Mouse (Mus musculus) hindbrain, embryonic 14.5 days (tissue): ENCODE data around the gene Dgkb. TPM values are rescaled to one million over a fixed set of nuclear protein-coding genes. Genes with fewer than 3 reads are reported as not detected.
A peak's percentile ranks its signal among the peaks of the same experiment; 100 is the strongest.

ENCODE experiments used
- ATAC-seq: fragments of 200-750 bp; cut with Nextera tagmentation; 2 replicates; pipeline ENCODE4 v1.8.0; 2017; ENCODE audit warnings: moderate number of reproducible peaks, mild to moderate bottlenecking, moderate TSS enrichment, moderate library complexity; ENCODE audit not compliant: low FRiP score
- DNase-seq: peaks from one replicate; pipeline ENCODE4 v3.0.0-alpha.2; 2015; ENCODE audit warnings: low spot score
- H3K27ac ChIP-seq: fragments of 300-500 bp; sonication (generic); 2 replicates; pipeline ENCODE4 v1.5.1; 2014; ENCODE audit warnings: mild to moderate bottlenecking, moderate library complexity
- H3K27me3 ChIP-seq: fragments of 300-500 bp; sonication (generic); 2 replicates; pipeline ENCODE4 v1.6.1; 2014; ENCODE audit warnings: mild to moderate bottlenecking, low read length, mixed read lengths; ENCODE audit not compliant: control insufficient read depth, insufficient read depth
- H3K36me3 ChIP-seq: fragments of 300-500 bp; sonication (generic); replicated peaks from 2 replicates; pipeline ENCODE4 v1.6.1; 2014; ENCODE audit not compliant: control insufficient read depth, insufficient read depth
- H3K4me1 ChIP-seq: fragments of 300-500 bp; sonication (generic); replicated peaks from 2 replicates; pipeline ENCODE4 v1.6.1; 2014; ENCODE audit warnings: antibody characterized with exemption, low read length, mixed read lengths; ENCODE audit not compliant: control insufficient read depth, insufficient read depth
- H3K4me2 ChIP-seq: fragments of 300-500 bp; sonication (generic); replicated peaks from 2 replicates; pipeline ENCODE4 v1.6.1; 2014; ENCODE audit warnings: mild to moderate bottlenecking, moderate library complexity
- H3K4me3 ChIP-seq: fragments of 300-500 bp; sonication (generic); replicated peaks from 2 replicates; pipeline ENCODE4 v1.5.1; 2014; ENCODE audit warnings: mild to moderate bottlenecking, low read length
- H3K9ac ChIP-seq: fragments of 300-500 bp; sonication (generic); 2 replicates; pipeline ENCODE4 v1.6.1; 2014
- H3K9me3 ChIP-seq: fragments of 300-500 bp; sonication (generic); 2 replicates; pipeline ENCODE4 v1.6.1; 2016; ENCODE audit warnings: low read length; ENCODE audit not compliant: control insufficient read depth
- WGBS: fragments of 180-500 bp; shearing (Covaris S2); extraction: QIAGEN DNeasy Blood & Tissue Kit; methylation state at CpG from one replicate; pipeline ENCODE4 v1.1.7; 2014; 5-methylcytosine and 5-hydroxymethylcytosine counted together
- polyA plus RNA-seq: library from polyadenylated mRNA; unstranded; fragments of >200 nt; fragmentation: Nextera tagmentation; extraction: Ambion mirVana; gene quantifications from 2 replicates; pipeline ENCODE4 v1.2.1, GENCODE M21; 2014

Dgkb gene
- polyA plus RNA-seq, 1 experiment from 2014 or later = 7.5 TPM

- Histone ChIP-seq H3K27me3 (no peaks in the 10 kb centered on the region; the same call in 1 of the 2 replicates), H3K4me1 (no peaks in the 10 kb centered on the region), H3K4me3 (no peak overlapping the region), H3K36me3 (no peaks in the 10 kb centered on the region), H3K9me3 (no peaks in the 10 kb centered on the region), H3K9ac (no peak overlapping the region), H3K4me2 (no peak overlapping the region), H3K27ac (no peak overlapping the region)
- DNase-seq (no peak), ATAC-seq (no peak)
- 91% methylated on average over 2 of the region's 2 CpGs for whole genome bisulfite sequencing
Measured at GRCm38 (mm10) chr12:38387654-38388053, 570.1 kb downstream of the Dgkb start.

- 89% methylated on average over 5 of the region's 5 CpGs for WGBS
- no peak overlapping the region for H3K27ac ChIP-seq
- DNase-seq = no peak
- H3K9me3 ChIP-seq = no peaks in the 10 kb centered on the region
- no peaks in the 10 kb centered on the region; the same call in 1 of the 2 replicates for H3K27me3 ChIP-seq
- no peaks in the 10 kb centered on the region for H3K4me1 ChIP-seq
- H3K4me2 ChIP-seq = no peak overlapping the region
- no peak overlapping the region for H3K4me3 ChIP-seq
- no peak overlapping the region for H3K9ac ChIP-seq
- no peaks in the 10 kb centered on the region for H3K36me3 ChIP-seq
- no peak for ATAC-seq
Measured at GRCm38 (mm10) chr12:38388243-38388642, 570.7 kb downstream of the Dgkb start.

- H3K4me1 ChIP-seq = no peaks in the 10 kb centered on the region
- H3K9ac ChIP-seq = no peak overlapping the region
- ATAC-seq = no peak
- H3K27ac ChIP-seq = no peak overlapping the region
- no peaks in the 10 kb centered on the region for H3K27me3 ChIP-seq
- no peaks in the 10 kb centered on the region for H3K36me3 ChIP-seq
- H3K9me3 ChIP-seq = no peaks in the 10 kb centered on the region
- 48% methylated on average over 14 of the region's 14 CpGs for WGBS
- H3K4me3 ChIP-seq = no peak overlapping the region
- DNase-seq = no peak
- no peak overlapping the region for H3K4me2 ChIP-seq
Measured at GRCm38 (mm10) chr12:38397754-38398312, 580.3 kb downstream of the Dgkb start.

GRCm38 (mm10) chr12:38400089-38400488, 582.6 kb downstream of the Dgkb start:
- ATAC-seq (no peak), DNase-seq (no peak)
- Histone ChIP-seq H3K9ac (no peak overlapping the region), H3K4me2 (no peak overlapping the region), H3K9me3 (no peaks in the 10 kb centered on the region), H3K4me3 (no peak overlapping the region), H3K27me3 (no peaks in the 10 kb centered on the region), H3K36me3 (no peaks in the 10 kb centered on the region), H3K27ac (no peak overlapping the region), H3K4me1 (no peaks in the 10 kb centered on the region)
- 83% methylated on average over 4 of the region's 4 CpGs for WGBS

GRCm38 (mm10) chr12:38435364-38436130, 618.0 kb downstream of the Dgkb start:
- WGBS = 20% methylated on average over 10 of the region's 10 CpGs
- H3K27ac ChIP-seq = no peak overlapping the region; the same call in 1 of the 2 replicates
- H3K36me3 ChIP-seq = no peaks in the 10 kb centered on the region
- H3K4me1 ChIP-seq = no peaks in the 10 kb centered on the region; the same call in 1 of the 2 replicates
- no peak overlapping the region for H3K9ac ChIP-seq
- no peaks in the 10 kb centered on the region for H3K9me3 ChIP-seq
- ATAC-seq (peak; percentile 83), DNase-seq (peak; percentile 36)
- no peak overlapping the region for H3K4me3 ChIP-seq
- H3K27me3 ChIP-seq = no peaks in the 10 kb centered on the region
- H3K4me2 ChIP-seq = no peak overlapping the region

GRCm38 (mm10) chr12:38436131-38436436, 618.6 kb downstream of the Dgkb start:
- ATAC-seq = peak; percentile 87

GRCm38 (mm10) chr12:38450323-38451087, 633.0 kb downstream of the Dgkb start:
- no peak overlapping the region for H3K27ac ChIP-seq
- no peak overlapping the region for H3K4me3 ChIP-seq
- no peaks in the 10 kb centered on the region for H3K27me3 ChIP-seq
- WGBS = 26% methylated on average over 7 of the region's 7 CpGs
- peak; percentile 57 for DNase-seq
- H3K36me3 ChIP-seq = no peaks in the 10 kb centered on the region
- 0 out of 2 replicates have a peak, but pooled peaks cover 5% of the 10 kb centered on the region for H3K4me1 ChIP-seq
- no peak overlapping the region for H3K9ac ChIP-seq
- H3K9me3 ChIP-seq = no peaks in the 10 kb centered on the region
- no peak overlapping the region for H3K4me2 ChIP-seq
- peak; percentile 56; the same call in 1 of the 2 replicates for ATAC-seq

More at GRCm38 (mm10) chr12:38436131-38436436, 618.6 kb downstream of the Dgkb start:
- H3K27ac ChIP-seq = no peak overlapping the region
- H3K4me2 ChIP-seq = no peak overlapping the region
- H3K9me3 ChIP-seq = no peaks in the 10 kb centered on the region
- no peak overlapping the region for H3K4me3 ChIP-seq
- 15% methylated on average over 1 of the region's 1 CpGs for WGBS
- no peaks in the 10 kb centered on the region for H3K27me3 ChIP-seq
- H3K9ac ChIP-seq = no peak overlapping the region
- no peaks in the 10 kb centered on the region for H3K36me3 ChIP-seq
- H3K4me1 ChIP-seq = no peaks in the 10 kb centered on the region; the same call in 1 of the 2 replicates
- no peak for DNase-seq

- Histone ChIP-seq H3K4me1 (0 out of 2 replicates have a peak, but pooled peaks cover 5% of the 10 kb centered on the region), H3K27me3 (no peaks in the 10 kb centered on the region), H3K9me3 (no peaks in the 10 kb centered on the region), H3K4me2 (no peak overlapping the region), H3K36me3 (no peaks in the 10 kb centered on the region), H3K4me3 (no peak overlapping the region), H3K27ac (no peak overlapping the region), H3K9ac (no peak overlapping the region)
- ATAC-seq (0 out of 2 replicates have a peak, but pooled peaks have one; percentile 49), DNase-seq (no peak)
- 33% methylated on average over 3 of the region's 3 CpGs for WGBS
Measured at GRCm38 (mm10) chr12:38451677-38452076, 634.2 kb downstream of the Dgkb start.

- no peak for ATAC-seq
- no peaks in the 10 kb centered on the region for H3K36me3 ChIP-seq
- no peak overlapping the region for H3K27ac ChIP-seq
- no peak overlapping the region for H3K4me2 ChIP-seq
- no peak overlapping the region for H3K4me3 ChIP-seq
- DNase-seq = no peak
- no peaks in the 10 kb centered on the region for H3K9me3 ChIP-seq
- no peaks in the 10 kb centered on the region for H3K4me1 ChIP-seq
- no peaks in the 10 kb centered on the region for H3K27me3 ChIP-seq
- no peak overlapping the region for H3K9ac ChIP-seq
Measured at GRCm38 (mm10) chr12:38468191-38468590, 650.7 kb downstream of the Dgkb start.
